Mouse (Mus musculus) CH12F3 (cell line): ENCODE measurements around the gene Gdpd5.

Experiments
- in situ Hi-C: fragments of 300-500 bp; cut with MboI; formaldehyde crosslinking; loops from 2 replicates; pipeline ENCODE4 v1.14.3; 2020; ENCODE audit warnings: low sequenced_read_pairs

Gene Gdpd5

DNA sequence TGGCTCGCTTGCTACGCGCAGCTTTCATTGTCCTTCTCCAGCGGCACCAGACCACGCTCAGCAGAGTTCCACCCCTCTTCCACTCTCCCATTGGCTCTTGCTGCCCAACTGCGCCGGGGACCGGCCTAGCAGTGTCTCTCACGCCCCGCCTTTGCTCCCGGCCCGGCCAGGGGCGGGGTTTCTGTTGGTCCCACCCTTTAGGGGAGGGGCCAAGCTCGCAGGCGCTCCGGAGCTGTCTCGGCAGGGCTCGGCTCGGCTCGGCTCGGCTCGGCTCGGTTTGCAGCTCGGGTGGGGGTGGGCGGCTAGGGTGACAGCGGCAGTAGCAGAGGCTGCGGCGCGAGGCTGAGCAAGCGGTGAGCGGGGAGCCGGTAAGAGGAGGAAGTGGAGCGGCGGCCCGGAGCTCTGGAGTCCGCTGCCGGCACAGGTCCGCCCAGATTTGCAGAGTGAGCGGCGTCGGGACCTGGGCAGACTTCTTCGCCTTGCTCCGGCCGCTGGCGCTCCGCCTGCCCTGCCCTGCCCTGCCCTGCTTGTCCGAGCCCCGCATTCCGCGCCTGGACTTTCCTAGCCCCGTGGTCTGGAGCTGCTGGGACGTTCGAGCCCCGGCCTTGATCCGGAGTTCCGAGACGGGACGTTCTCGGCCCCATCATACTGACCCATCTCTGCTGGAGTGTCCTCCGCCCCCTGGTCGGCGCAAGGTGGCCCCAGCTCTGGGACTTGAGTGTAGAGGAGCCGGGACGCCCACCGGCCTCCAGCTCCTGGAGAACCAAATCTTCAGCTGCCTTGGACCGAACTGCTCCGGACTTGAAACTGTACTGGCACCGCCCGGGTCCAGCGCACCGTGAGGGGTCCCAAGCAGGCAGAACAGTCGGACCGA is at the start of gene Gdpd5:
Gdpd5 (plus strand) TSS at position 201 of the 874 bp plus-strand sequence.
- in situ Hi-C loops: loop anchor here (5.0 kb wide), 1 partner anchor 61 kb away; no protein-coding TSS in a partner anchor

DNA sequence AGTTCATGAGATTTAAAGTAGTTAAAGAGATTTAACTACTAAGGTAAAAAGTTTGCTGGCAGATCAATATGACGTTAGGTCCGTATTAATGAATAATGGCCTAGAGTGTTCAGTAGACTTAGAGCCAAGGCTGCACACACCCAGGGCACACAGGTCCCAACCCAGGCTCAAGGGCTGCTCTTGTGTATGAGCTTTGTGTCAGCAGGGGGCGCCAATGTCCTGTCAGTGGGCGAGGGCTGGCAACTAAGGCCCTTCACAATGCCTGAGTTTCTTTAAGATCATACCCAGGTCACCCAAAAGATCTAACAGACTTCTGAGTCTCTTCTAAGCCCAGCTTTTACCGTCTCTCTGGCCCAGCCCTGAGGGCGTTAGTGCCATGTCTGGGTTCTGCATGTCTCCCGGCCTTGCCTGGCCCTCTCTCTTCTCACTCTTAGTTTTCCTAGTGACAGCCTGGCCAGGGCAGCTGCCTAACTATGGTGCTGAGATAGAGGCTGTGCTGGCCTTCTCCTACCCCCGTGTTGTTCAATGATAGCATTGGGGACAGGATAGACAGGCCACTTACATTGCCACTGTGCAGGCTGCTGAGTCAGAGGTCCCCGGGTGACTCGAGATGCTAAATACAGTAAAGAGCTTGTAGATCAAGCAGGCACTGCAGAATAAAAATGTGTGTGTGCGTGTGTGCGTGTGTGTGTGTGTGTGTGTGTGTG is 48.3 kb upstream of the Gdpd5 start:
- in situ Hi-C loops: no loop called here

DNA sequence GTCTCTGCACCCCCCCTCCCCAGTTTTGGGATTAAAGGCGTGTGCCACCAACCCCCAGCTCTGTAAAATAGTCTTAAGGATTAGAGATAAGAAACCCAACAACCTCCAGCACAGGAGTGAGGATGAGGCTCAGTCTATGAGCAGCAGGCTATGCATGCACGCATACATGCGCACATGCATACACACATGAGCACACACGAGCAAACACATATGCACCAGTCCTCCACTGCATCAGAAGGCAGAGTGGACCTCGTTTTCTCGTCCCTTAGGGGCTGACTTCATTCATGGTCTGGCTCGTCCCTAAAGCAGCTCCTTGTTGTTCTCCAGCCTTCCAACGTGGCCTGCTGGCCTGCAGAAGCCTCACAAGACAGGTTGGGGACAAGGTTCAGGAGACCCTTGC is 40.5 kb upstream of the Gdpd5 start:
- in situ Hi-C loops: no loop called here

DNA sequence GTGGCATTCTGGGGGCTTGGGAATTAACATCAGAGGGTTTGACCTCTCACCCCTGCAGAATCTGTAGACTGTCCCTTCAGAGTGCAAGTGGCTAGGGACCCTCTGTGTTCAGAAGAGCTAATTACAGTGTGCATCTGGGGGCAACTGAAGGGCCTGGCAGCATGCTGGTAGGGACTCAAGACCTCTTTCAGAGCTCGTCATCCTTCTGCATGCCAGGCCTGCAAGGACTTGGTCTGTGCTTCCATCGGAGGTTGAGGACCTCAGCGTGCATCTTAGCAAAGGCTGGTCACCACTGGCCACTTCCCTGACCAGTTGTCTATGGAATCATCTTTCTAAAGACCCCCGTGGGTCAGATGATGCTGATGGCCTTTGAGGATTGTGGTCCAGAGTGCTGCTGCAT is 37.6 kb upstream of the Gdpd5 start:
- in situ Hi-C loops: no loop called here

DNA sequence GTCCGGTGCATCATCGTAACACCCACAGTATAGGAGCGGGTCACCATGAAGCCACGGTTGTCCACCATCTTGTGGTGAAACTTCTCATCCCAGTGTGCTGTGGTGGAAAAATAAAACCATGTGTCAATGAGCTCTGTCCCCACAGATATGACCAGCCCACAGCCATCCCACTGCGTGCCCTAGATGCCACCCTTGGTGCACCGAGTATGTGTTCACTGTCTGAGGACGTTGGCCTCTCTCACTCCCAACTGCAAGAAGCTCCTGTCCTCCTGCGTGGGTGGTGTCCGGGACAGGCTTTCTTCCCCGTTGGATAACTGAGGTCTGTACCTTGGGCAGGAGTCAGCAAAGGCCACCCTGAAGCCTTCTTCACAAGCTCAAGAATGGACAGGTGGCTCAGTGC is 33.9 kb upstream of the Gdpd5 start:
- in situ Hi-C loops: no loop called here

DNA sequence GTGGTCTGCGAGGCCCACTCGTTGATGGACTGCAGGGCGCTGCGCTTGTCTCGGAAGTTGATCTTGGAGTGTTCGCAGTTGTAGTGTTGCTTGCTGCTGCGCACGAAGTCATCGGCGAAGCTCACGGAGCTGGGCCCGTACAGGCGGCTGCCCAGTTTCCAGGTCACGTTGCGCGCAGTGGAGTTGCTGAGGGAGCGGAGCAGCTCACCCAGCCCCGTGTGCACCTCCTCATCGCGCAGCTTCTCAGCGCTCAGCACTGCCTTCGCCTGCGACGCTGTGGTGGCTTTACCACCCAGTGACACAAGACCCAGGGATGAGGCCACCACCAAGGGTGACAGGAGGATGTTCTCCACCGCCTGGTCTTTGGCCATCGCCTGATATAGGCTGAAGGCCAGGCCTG is 32.3 kb upstream of the Gdpd5 start:
- in situ Hi-C loops: no loop called here

DNA sequence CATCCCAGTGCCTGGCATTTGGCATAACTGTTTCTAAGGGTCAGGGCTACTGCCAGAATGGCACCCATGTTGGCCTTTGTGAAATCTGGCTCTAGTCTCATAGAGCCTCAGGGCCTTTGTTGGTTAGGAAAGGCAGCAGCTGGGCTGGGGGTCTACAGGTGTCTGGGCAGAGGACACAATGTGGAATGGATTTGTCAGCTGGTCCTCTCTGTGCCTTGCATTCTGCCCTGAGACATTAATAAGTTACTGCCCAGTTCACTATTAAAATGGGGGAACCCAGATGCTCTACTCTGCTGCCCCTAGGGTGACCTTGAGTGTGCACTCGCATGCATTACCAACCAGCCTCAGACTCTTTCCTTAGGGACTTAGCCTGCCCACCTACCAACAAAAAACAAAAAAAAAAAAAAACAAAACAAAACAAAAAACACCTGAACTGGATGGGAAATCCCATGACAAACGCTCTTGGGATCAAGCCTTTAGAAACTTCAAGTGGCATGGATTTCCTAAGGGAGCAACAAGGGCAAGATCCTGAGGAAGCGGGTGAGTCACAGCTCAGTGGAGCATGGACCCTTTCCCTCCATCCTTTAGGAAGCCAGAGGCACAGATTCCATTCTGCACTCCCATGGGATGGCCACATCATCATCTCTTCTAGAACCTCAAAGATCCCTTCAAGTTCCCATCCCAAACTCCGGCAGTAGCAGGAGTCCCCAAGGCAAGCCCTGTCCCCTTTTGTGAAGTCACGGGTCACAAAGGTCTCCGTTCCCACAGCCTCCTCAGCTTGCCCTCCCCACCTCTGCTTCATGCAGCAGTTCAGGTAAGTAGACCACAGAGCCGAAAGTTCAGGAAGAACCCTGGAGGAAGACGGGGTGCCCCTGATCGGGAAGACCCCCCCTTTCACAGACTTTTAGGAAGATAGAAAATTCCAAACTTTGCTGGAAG is 31.2 kb upstream of the Gdpd5 start:
- in situ Hi-C loops: no loop called here

DNA sequence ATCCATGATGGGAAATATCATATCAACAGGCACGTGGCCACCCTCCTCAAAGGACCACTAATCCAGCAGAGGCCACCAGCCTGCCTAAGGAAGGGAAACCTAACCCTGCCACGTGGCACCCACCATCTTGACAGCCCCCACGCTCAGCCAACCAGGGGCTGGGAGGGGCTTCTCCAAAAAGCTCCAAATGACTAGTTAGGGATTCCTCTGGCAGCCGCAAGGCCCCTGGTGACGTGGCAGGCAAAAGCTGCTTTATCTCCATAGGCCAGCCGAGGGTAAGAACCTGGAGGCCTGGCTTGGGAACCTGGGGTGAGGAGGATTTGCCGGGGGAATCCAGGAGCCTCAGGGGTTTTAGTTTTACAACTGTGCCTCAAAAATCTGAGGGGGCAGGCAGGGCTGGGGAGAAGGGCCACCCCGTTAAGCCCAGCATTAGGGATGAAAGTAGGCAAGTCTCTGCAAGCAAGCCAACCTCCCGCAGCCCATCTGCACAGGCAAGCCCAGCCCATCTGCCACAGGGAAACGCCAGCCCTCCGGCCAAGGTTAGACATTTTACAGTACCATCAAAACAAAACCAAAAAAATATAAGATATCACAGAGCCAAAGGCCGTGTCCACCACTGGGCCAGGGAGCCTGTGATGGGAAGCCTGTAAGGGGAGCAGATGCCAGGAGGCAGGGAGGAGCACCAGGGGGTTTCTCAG is 30.0 kb upstream of the Gdpd5 start:
- in situ Hi-C loops: no loop called here

DNA sequence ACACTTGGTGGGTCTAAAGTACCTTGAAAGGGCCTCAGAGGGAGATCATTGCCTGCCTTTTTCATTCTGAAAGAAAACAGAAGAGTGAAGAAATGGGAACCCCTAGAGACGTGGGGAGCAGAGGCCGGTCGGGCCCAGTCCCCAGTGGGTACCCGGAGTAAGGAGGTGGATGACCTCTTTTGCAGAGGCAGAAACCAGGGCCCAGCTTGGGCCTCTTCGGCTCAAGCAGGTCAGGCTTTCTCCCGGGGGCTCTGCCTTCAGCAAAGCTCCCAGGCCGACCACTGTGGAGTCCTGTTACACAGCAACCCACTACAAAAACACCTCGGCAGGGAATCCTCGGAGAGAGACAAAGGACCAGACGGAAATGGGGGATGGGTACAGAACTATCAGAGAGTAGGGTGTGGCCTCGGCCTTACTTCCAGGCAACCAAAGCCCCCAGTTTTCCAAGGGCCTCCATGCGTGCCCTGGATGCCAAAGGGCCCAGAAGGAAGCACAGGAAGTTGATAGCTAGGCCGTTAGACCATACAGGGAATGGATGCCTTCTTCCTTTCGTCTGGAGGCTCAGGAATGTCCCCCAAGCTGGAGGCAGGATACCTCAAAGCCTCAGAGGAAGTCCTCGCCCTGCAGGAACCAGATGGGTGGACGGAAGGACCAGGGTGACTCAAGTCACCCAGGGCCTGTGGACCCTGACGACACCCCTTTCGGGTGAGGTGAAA is 29.3 kb upstream of the Gdpd5 start:
- in situ Hi-C loops: no loop called here

DNA sequence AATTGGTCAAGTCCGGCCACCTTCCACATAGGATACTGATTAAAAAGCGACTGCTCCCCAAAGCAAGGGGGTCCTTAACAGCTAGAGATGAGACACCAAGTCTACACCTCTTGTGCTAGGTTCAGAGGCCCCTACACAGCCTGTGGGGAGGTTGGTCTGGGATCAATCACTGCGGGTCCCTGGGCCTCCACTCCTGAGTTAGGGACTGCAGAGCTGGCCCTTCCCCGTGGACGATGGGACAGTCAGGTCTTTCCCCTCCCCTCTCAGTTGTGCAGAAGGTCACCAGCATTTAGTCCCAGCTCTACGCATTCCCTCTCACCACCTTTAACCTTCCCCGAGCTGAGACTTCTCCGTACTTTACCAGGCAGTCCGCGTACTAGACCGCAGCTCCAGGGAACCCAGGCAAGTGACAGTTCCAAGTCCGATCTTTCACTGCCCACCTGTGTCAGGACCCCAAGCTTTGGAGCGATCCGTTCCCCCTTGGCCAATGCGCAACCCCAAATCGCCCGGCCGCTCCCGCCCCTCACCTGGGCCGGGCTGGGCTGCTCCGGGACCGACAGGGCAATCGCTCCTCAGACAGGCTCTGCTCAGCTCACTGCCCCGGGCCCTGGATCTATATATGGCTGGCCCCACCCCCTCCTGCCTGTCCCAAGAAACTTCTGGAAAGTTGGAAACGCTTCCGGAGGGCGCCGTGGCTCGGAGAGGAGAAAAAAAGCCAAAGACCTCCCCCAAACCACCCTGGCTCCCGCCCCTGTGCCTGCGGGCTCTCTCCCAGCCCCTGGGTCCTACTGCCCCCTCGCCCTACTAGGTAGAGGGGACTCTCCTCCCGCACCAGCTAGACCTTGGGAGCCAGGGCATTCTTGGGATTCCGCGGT is 28.5 kb upstream of the Gdpd5 start, which contains the start of gene Serpinh1:
Serpinh1 (minus strand) TSS at position 714 of the 875 bp plus-strand sequence.
- in situ Hi-C loops: no loop called here

DNA sequence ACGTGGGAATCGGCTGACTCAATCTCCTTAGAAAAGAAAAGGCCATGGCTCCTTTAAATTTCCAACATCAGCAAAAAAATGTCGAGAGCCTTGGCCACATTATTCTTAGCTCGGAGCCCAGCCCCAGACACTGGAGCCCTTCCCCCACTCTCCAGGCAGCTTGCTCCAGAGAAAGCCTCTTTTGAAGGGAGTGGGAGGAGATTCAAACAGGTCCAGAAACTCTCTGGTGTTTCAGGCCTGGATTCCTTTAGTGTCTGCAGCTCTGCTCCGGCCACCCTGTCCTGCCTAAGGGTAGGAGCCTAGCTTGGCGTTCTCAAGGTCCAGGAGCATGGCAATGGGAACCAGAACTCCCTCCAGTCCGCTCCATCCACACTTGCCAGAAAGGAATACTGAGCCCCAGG is 25.5 kb upstream of the Gdpd5 start:
- in situ Hi-C loops: no loop called here

DNA sequence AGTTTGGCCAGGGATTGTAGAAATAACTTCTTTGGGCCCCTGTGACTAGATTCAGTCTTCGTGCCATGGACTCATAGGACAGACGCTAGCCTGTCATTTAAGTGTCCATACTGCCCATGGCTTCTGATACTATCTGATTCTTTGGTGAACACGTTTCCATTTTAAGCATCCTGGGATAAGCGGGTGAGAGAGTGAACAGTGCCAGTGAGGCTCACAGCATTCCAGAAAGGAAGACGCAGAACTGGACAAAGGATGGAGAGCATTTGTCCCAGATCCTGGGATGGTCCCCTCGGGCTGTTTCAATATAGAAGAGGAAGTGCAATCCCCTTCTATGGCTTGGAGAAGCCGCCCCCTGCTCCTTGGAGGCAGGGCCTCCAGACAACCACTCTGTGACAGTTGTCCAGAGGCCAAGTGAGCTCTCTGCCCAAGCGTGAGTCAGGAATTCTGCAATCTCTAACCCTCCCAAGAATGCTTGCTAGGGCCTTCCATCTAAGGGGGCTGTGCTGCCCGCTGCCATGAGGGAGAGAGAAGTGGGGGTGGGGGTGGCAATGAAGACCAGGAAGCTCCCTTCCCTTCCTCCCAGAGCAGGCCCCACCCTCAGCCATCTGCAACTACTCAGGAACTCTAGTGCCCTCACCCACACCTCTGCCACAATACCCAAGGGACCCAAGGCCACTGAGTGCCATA is 24.8 kb upstream of the Gdpd5 start:
- in situ Hi-C loops: no loop called here

DNA sequence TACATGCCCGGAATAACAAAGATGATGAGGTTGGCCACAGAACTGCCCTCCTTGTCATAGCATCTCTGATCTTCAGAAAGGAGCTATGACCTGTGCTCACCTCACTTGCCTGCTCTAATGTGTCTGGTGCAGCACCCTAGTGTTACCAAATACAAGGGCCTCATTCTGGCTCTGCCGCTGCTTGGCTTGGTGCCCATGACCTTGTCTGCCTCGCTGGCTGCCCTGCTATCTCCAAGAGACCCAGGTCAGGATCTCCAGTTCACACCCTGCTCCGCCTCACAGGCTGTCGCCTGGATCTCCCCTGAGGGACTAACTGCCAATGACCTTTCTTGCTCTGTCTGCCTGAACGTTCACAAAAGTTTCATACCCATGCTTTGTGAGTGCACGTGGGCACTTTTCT is 24.0 kb upstream of the Gdpd5 start:
- in situ Hi-C loops: no loop called here

DNA sequence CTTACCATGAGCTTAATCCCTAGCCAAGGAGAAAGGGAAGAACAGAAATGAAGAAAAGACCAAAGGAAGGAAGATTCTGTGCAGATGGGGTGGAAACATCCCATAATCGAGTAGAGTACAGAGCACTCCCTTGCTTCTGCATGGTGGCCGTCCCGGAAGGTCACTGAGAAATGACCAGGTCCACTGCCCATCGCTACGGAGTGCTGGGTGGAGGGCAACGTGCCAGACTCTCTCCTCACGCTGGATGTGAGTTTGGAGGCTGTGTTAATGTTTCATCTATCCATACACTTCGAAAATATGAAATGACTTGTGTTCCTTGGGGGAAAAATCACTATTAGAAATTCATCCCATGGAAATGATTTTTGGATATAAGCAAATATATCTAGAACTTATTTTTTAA is 22.8 kb upstream of the Gdpd5 start:
- in situ Hi-C loops: no loop called here

DNA sequence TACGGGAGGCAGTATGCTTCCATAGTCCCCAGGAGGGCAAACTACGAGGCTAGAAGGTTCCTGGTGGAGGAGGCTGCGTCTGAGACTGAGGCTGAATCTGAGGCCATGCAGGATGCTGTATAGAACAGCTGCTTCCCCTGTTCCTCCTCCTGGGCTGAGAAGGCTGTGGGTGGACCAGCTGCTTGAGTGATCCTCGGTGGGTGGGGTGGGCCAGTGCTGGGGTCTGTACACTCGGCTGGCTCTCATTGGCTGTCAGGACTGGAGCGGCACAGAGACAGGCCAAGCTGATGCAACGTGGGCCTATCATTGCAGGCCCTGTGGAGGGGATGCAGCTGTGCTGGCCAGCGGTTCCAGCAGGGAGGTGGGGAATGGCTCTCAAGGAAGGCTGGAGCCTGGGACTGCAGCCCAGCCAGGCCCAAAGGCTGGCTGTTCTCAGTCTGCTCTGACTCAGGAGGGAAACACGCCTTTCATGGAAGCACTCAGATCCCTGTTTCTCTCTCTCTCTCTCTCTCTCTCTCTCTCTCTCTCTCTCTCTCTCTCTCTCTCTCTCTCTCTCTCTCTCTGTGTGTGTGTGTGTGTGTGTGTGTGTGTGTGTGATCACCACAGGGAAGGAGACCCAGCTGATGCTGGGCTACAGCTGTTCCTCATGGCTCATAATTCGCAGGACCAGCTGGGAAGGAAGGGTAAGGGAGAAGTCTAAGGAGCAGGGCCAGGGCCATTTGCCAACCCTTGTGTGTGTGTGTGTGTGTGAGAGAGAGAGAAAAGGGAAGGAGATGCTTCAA is 21.0 kb upstream of the Gdpd5 start:
- in situ Hi-C loops: no loop called here

DNA sequence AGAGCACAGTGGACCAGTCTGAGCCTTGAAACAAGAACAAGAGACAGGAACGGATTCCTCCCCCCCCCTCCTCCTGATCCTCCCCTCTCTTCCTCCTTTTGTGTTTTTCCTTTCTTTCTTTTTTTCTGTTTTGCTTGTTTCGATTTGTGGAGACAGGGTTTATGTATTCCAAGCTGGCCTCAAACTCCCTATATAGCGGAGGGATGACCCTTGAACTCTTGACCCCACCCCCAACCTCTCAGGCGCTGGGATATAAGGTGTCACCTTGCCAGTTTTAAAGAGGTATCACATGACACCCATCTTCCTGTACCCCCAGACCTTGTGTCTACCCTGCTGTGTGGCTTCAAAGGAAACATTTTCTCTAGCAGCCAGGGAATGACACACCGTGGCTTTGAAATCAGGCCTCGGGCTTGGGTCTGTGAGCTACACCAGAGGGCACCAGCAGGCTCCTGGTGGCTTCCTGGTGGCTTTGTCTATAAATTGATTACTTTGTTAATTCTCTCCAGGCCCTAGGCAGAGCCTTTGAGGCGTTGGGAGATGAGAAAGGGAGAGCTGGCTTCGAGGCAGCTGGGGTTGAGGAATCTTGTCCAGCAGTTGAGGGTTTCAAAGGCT is 20.3 kb upstream of the Gdpd5 start:
- in situ Hi-C loops: no loop called here

DNA sequence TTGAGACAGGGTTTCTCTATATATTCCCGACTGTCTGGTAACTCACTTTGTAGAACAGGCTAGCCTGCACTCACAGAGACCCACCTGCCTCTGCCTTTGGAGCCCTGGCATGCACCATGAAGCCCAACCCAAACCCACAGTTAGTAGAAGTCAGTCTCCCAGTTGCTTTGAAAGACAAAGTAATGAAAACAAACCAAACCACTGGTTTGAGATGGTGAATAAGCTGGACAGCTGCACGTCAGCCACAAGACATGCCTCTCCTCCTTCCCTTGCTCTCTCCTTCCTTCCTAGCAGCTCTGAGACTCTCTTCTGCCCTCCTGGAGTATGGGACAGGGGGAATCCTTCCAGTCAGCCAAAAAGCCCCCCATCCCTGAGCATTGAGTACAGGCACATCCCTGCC is 19.1 kb upstream of the Gdpd5 start:
- in situ Hi-C loops: no loop called here
